Comparison of ENCODE assay signal across 9 mouse cellular contexts in genomic region chr17:3509841-3510240, GRCm38 (mm10). TPM values are rescaled to one million over a fixed set of nuclear protein-coding genes. Genes with fewer than 3 reads are reported as not detected.
A peak's percentile ranks its signal among the peaks of the same experiment; 100 is the strongest.
DNase-seq lines count a peak whose midpoint lies in the region; ATAC-seq and TF ChIP-seq lines count a peak whose summit lies in the region.
"Had no signal": no experiment of that assay in that cellular context is flagged by ENCODE, and none has a peak within 500 bp of the region (broad histone marks: within the 10 kb centered on the region; RNA-seq: fewer than 3 reads in every experiment).

No protein-coding gene starts in this region.

- no peak overlapping the region for H3K27ac ChIP-seq in midbrain, embryonic 13.5 days
- H3K27ac ChIP-seq in small intestine, adult 2 months (ENCODE audit: insufficient read depth, low read depth, low read length) = no peak overlapping the region
- H3K27ac ChIP-seq: liver, embryonic 15.5 days had no signal

- intact Hi-C loops in left cerebral cortex, postnatal 4 days (cut with DNase I) = loop anchor here (5.0 to 10.0 kb wide), 2 partner anchors 58 to 235 kb away; no protein-coding TSS in a partner anchor

- DNase-seq in ovary, adult 18-20 months (ENCODE audit: low spot score) = peak; percentile 28
- DNase-seq in ovary, postnatal 10 days (ENCODE audit: low spot score) = no peak
- peak; percentile 57 for DNase-seq in cerebellum, adult 9-10 months
- peak; percentile 49 for DNase-seq in kidney, adult 11 months
- peak; percentile 74 for DNase-seq in left cerebral cortex, postnatal 4 days

- no peak overlapping the region for H3K4me3 ChIP-seq in midbrain, embryonic 13.5 days (replicated peaks)
- H3K4me3 ChIP-seq in small intestine, adult 2 months (ENCODE audit: low read depth, low read length) = no peak overlapping the region
- H3K4me3 ChIP-seq: liver, embryonic 15.5 days had no signal

- H3K27me3 ChIP-seq in midbrain, embryonic 13.5 days = no peaks in the 10 kb centered on the region
- no peaks in the 10 kb centered on the region for H3K27me3 ChIP-seq in small intestine, adult 2 months (ENCODE audit: control insufficient read depth, insufficient read depth, low read length)
- H3K27me3 ChIP-seq: liver, embryonic 15.5 days had no signal

- H3K4me1 ChIP-seq in midbrain, embryonic 13.5 days (replicated peaks) = no peaks in the 10 kb centered on the region
- no peaks in the 10 kb centered on the region for H3K4me1 ChIP-seq in small intestine, adult 2 months (ENCODE audit: control insufficient read depth, insufficient read depth, insufficient read length, low read length)
- H3K4me1 ChIP-seq: liver, embryonic 15.5 days had no signal

- WGBS in midbrain, embryonic 13.5 days = 13% methylated on average over 1 of the region's 1 CpGs
- WGBS in small intestine, adult 2 months = 28% methylated on average over 1 of the region's 1 CpGs

- peak; percentile 77 for ATAC-seq in frontal cortex, adult (ENCODE audit: low TSS enrichment)
- peak; percentile 80 for ATAC-seq in midbrain, embryonic 13.5 days

- no peak overlapping the region for H3K4me2 ChIP-seq in midbrain, embryonic 13.5 days (replicated peaks)
- H3K4me2 ChIP-seq: liver, embryonic 15.5 days had no signal

- H3K9ac ChIP-seq in midbrain, embryonic 13.5 days (replicated peaks) = no peak overlapping the region
- H3K9ac ChIP-seq: liver, embryonic 15.5 days had no signal

- H3K36me3 ChIP-seq in midbrain, embryonic 13.5 days = no peaks in the 10 kb centered on the region
- peaks cover 5% of the 10 kb centered on the region for H3K36me3 ChIP-seq in small intestine, adult 2 months (ENCODE audit: control insufficient read depth, insufficient read depth, low read length)
- H3K36me3 ChIP-seq: liver, embryonic 15.5 days had no signal

- TF ChIP-seq POLR2A in small intestine, adult 2 months (IDR thresholded peaks at IDR 0.05; ENCODE audit: low read depth, low read length) = no peak

- no peaks in the 10 kb centered on the region for H3K9me3 ChIP-seq in midbrain, embryonic 13.5 days
- H3K9me3 ChIP-seq: liver, embryonic 15.5 days had no signal

- peak; percentile 79; the same call in 1 of the 2 replicates for TF ChIP-seq CTCF in small intestine, adult 2 months (IDR thresholded peaks at IDR 0.05; ENCODE audit: extremely low read depth, insufficient read length, insufficient replicate concordance, low read depth, low read length)

RNA-seq across cellular contexts. Expression of gene Cldn20, which starts 22.5 kb away (rescaled TPM):
- 1 to 10 TPM; 4.0 to 4.1 TPM for total RNA-seq in left cerebral cortex, postnatal 4 days (2021)
- polyA plus RNA-seq in midbrain, embryonic 13.5 days (2015; fragmentation: Nextera tagmentation; extraction: Ambion mirVana) = not detected in 2 replicates
- 0.57 TPM in 1 of 2 replicates, not detected in the other for polyA plus RNA-seq in small intestine, adult 2 months (2012; rRNA removed)
- polyA plus RNA-seq: liver, embryonic 15.5 days had no signal

RNA-seq across cellular contexts. Expression of gene Tfb1m, which starts 47.7 kb away (rescaled TPM):
- total RNA-seq in left cerebral cortex, postnatal 4 days (2021) = 1 to 10 TPM; 4.8 to 5.2 TPM
- polyA plus RNA-seq in midbrain, embryonic 13.5 days (2015; fragmentation: Nextera tagmentation; extraction: Ambion mirVana) = 13.2 and 14.6 TPM in 2 replicates
- polyA plus RNA-seq in small intestine, adult 2 months (2012; rRNA removed) = 0.22 and 0.34 TPM in 2 replicates

Comparison
In these comparisons a context has a peak if more than half of its experiments do, and no peak if none do; other contexts are left out.
1. RNA of gene Tfb1m, which starts 47.7 kb away (polyA plus RNA-seq): 13.2 to 14.6 TPM in midbrain, embryonic 13.5 days; 0.22 to 0.34 TPM in small intestine, adult 2 months; every median in the first group is over 10 times any median in the second.